Mouse (Mus musculus): ENCODE results near the gene Trappc12. TPM values are rescaled to one million over a fixed set of nuclear protein-coding genes. Genes with fewer than 3 reads are reported as not detected.
A peak's percentile ranks its signal among the peaks of the same experiment; 100 is the strongest.
"Not testable (repeated sequence)": the region's sequence is repeated elsewhere in the genome, so short reads cannot be mapped to it uniquely, and the experiment has no call there.

Trappc12 gene
- total RNA-seq, 2 experiments from 2014 or later, result 30.0 to 32.5 TPM

DNA sequence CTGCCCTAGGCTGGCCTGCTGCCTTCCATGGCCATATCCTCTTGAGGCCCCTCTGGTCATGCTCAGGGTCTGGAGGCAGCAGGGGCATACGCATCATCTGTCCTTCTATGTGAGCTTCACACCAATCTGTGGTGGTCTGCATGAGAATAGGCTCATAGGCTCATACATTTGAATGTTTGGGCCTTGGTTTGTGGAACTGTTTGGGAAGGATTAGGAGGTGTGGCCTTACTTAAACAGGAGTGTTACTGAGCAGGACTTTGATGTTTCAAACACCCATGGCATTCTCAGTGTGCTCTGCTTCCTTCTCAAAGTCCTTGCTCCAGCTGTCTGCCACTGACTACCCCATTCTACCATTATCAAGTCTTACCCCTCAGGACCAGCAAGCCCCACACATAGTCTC lies 16.0 kb downstream of the Trappc12 start:
- DNase-seq (ENCODE audit: low spot score in 2 of 2), result no peak

DNA sequence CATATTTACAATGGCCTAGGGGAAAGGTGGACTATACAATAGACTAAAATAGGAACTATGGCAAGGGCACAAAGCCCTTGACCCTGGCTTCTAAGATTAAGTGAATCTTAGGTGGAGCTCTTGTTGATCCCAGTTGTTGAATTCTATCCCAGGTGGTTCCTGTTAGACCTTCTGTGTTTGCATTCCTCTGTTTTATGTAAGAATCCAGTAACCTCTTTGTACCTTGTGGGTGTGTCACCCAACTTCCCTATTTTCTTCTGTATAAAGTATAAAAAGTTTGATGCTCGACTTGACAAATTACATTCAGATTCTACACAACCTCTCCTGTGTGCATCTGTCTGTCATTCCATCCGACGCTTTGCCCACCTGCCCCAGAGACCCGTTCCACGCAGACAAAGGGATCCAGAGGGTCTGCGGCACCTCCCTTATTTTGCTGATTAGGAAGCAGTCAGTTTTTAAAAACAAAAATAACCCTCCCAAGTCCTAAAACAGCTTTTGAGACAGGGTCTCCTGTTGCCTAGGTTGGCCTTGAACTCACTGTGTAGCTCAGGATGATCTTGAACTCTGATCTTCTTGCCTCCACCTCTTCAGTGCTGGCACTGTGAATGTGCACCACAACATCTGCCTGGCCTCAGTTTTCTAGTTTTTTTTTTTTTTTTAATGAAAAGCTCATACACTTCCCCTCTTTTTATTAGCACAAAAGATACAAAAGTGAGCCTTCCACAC lies 16.6 kb downstream of the Trappc12 start:
- not testable (repeated sequence) for DNase-seq (ENCODE audit: low spot score in 2 of 2)

DNA sequence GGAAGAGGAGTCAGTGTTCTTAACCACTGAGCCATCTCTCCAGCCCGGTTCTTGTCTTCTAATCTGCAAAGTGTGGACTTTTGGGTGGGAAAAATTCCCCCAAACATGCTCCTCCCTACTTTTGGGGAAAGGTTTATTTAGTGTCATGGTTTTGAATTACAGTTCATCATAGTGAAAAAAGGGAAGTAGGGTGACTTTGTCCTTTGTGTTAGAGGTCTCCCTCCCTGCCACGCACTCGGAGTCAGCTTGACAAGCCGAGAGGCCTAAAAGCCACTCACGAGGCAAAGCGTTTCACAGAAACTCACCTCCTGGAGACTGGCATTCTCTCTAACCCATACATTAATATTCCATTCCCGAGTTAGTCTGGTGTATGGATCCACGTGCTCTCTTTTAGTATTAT lies 17.6 kb downstream of the Trappc12 start:
- no peak for DNase-seq (ENCODE audit: low spot score in 2 of 2)

DNA sequence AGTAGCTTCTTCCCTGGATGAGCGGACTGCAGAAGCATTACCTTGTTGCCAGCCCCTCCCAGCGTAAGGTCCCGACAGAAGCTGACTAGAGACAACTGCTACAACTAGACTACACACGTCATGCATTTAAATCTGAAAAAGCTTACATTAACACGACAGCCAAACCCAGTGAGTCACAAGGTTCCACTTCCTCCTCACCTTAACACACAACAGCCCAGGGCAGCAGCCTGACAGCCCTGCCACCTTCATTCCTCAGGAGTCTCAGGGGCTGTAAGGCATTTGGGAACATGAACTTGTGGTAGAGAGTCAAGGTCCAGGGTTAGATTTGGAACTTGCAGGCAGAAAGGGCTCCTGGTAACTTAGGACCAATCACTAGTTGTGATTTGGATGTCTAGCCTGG lies 23.2 kb downstream of the Trappc12 start:
- DNase-seq (ENCODE audit: low spot score in 2 of 2), result no peak

DNA sequence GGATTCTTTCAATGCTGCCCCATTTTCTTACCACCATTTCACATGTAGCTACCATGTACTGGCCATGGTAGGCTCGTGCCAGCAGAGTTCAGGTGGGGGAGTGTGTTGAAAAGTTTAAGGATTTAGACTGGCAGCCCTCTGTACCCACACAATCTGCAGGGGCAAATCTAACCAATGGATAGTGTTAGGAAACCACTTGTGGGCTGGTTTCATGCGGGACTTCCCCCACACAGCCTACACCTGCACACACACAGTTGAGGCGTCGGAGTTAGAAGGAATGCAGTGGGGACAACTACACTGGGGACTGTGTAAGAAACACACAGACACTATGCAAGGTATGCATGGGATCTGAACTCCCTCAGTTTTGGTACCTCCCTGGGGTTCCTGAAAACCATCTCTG lies 24.1 kb downstream of the Trappc12 start:
- DNase-seq (ENCODE audit: low spot score in 2 of 2), result no peak

DNA sequence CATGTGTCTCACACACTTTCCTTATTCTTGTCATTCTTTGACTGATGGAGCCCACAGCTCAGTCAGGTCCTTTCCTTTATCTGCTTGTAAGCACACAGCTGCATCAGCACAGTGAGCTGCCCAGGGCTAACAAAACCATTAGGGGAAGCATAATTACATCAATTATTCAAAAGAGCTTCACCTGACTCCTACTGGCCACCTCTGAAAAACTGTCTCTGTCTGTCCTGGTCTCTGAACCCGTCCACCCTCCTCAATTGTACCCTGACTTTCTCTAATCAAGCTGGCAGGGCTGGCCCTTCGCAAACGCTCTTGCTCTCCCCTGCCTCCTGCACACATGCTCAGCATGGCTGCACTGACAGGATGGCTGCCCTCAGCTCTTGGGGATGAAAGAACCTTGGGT lies 25.9 kb downstream of the Trappc12 start:
- DNase-seq (ENCODE audit: low spot score in 2 of 2), result no peak

DNA sequence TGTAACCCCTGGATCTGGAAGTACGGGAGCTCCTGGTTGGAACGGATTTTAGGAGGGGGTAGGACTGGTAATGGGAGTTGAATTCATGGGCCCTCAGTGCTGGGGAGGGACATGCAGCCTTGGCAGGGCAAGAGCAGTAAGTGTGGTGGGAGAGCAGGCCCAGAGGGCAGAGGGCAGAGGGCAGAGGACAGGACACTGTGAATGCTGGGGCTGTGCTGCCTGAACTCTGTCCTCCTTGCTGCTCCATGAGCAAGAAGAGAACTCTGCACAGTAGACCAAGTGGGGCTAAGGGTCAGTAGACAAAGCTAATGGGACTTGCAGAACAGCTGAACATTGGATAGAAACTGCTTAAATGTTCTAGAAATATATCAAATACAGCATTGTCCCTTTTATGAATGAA lies 32.2 kb downstream of the Trappc12 start:
- no peak for DNase-seq (ENCODE audit: low spot score in 2 of 2)

DNA sequence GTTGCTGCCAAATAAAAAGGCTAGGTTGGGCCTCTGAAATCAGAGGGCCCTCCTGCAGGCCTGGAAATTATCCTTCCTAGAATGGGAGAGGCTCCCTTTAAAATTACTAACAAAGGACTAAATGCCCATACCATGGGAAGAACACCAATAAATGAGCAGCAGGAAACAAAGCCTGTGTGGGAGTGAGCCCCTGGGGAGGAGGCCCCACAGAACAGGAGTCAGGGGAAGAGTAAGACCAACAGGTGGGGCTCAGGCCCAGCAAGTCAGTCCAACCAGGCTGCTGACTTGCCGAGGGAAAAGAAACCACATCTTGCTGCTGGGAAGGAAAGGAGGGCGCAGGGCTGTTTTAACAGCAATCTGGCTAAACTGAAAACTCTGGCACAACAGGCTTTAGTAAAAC lies 33.2 kb downstream of the Trappc12 start:
- no peak for DNase-seq (ENCODE audit: low spot score in 2 of 2)

DNA sequence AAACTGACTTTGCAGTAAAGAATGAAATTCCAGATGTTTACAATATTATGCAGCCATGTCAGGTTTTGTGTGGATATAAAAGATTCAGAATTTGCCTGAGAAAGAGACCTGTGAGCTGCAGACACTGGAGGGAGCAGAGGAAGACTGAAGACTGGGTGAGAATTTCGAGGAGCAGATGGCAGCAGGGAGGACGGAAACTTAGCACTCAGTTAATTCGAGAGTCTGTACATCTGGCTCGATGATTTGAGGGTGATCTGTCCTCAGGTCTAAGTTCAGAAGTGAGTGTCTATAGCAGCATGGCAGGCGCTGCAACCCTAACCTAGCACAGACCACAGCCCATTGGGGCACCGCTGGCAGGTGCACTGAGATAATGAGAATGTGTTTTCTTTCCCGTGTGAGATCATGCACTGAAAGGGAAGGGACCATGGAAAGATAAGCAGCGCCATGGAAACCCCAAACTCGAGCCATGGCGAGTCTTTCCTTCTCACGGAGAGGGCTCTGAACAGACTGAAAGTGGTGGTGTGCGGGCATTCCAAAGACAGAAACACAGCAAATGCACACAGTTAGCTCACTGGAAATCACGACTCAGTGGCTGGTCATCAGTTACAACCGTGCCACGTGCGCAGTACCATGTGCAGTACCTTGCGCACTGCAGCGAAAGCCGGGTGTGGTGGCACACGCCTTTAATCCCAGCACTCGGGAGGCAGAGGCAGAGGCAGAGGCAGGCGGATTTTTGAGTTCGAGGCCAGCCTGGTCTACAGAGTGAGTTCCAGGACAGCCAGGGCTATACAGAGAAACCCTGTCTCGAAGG lies 35.2 kb downstream of the Trappc12 start:
- DNase-seq (ENCODE audit: low spot score in 2 of 2), result no peak

DNA sequence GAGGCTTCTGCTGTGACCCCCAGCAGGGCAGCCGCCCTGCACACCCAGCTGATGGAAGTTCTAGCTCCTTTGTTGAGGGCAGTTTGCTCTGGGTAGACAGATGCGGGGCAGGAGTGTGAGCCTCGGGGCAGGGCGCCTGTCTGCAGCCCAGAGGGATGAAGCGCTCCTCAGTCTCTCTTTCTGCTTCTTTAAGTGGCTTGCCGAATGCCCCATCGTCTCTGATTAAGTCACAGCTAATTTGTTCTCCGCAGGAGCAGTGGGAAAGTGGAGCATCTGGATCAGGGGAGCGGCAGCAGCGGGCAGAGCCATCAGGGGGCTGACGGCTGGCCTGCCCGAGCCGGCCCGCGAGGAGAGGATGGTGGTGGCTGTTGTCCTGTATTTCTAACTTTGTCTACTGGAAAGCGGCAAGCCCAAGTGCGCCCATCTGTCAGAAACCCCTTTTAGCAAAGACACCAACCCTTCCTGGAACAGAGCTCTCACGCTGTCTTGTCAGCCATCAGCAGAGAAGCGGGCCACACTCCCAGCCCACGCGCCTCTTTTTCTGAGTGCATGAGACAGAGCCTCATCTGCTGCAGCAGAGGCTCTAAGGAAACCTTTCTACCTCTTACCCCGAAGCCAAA lies 39.6 kb downstream of the Trappc12 start:
- no peak for DNase-seq (ENCODE audit: low spot score in 2 of 2)

DNA sequence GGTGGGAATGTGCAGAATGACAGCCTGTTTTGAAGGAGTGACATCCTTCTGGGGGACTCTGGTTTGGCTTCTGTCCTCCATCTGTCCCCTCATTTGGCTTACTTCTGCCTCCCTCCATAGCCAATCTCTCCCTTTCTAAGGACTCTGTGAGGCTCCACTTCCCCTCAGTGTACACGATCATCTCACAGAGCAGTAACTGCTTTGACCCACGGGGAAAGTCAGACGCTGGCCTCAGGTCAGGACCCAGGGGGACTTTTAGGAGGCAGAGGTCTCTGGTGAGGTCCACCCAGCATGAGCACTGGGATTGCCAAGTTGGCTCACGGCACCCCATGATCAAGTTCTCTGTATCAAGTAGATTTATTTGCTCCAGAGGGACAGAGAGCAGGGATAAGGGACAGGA lies 42.1 kb downstream of the Trappc12 start:
- no peak for DNase-seq (ENCODE audit: low spot score in 2 of 2)

DNA sequence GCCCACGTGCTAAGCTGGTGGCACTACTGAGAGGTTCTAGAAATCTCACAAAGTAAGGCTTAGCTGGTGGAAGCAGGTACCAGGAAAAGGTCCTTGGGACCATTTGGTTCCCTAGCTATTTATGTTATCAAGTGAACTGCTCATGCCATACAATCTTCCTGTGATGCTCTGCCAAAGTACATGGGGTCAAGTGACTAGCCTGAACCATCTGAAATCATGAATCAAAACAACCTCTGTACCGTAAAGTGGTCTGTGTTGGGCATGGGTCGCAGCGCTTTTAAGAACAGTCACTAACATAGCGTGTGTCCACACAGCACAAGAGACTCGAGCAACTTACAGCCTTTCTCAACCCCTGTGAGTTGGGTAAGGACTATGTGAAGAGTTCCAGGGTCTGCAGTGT lies 45.1 kb downstream of the Trappc12 start:
- DNase-seq (ENCODE audit: low spot score in 2 of 2), result no peak

DNA sequence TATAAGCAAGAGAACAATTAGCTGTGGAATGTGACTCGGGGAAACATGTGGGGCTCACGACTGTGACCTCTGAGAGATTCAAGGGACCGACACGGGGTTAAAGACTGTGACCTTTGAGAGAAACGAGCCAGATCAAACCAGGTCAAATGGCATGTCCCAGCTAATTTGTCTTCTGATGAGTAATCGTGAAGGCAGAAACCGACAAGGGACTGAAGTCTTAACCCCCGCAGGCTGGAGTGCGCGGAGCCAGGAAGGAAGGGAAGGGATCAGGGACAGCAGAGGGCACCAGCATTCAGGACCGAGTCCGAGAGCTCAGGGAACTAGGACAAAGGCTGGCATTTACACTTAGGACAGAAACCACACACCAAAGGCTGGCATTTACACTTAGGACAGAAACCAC lies 45.9 kb downstream of the Trappc12 start:
- peak; percentile 16 to 26 for DNase-seq (ENCODE audit: low spot score in 2 of 2)

DNA sequence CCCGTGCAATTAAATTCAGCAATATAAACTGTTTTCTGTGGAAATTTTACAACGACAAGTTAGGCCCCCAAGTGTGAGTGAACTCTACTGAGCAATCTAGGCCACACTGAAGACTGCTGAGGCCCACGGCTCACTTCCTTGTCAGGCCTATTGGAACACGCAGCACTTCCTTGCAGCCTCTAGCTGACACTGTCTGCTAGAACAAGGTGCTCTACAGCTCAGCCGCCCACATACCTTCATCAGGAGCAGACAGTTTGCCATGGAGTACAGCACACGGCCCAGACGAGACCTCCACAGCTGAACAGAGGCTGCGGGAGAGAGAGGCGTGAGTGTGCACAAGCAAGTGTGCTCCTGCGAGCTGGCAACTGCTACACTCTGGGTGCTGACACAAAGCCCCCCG lies 49.0 kb downstream of the Trappc12 start:
- DNase-seq (ENCODE audit: low spot score in 2 of 2), result no peak

DNA sequence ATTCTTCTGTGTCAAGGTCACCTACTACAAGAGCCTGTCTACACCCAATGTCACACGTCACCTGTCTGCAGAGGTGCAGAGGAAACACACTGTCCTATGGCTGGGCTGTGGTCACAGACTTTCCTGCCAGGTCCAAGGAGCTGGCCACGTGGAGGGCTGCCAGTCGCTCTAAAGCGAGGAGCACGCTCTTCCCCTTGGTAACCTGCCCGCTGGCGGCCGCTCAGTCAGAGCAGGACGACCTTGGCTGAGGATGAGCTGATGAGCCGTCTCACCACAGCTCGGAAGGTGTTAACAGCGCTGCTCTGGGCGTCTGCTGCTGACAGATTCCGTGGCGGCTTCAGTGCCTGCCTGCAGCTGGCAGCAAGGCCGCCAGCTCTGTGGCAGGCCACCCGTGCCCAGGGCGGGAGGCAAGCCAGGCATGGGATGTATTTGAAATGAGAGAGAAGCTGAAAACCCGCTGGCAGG lies 49.7 kb downstream of the Trappc12 start:
- peak; percentile 47 to 51 for DNase-seq (ENCODE audit: low spot score in 2 of 2)

DNA sequence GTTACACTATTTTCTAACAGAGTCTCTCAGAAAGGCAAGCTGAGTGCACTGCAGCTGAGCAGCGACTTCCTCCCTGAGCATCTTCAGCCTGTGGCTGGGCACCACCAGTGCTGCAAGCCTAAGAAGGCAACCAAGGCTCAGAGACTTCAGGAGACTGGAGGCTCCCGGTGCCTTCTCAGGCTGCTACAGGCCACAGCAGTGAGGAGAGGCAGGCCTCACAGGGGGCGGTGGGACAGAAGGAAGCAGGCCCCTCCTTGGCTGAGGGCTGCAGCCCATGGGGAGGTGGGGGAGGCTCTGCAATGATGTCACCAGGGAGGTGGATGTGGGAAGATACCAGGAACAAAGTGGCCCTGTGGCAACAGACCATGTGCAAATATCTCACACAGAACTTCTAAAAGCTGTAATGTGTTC lies 50.2 kb downstream of the Trappc12 start:
- DNase-seq (ENCODE audit: low spot score in 2 of 2), result peak in 1 of 2 experiments; percentile 18

DNA sequence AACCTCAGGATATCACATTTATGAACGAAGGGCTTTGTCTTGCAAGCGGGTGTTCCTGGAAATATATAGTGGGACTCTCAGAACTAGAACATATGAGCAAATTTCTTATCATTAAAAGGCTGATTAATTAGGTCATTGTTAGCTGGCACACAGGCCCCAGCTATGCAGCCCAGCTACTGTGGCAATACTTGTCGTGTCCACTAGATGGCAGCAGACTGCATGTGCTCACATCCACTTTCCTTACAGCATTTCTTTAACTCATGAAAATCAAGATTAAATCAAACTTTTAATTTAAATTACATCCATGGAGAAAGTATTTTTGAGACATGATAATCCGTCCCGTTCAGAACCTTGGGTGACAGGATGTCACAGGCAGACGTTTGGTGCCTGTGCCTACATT lies 50.6 kb downstream of the Trappc12 start:
- DNase-seq (ENCODE audit: low spot score in 2 of 2), result peak; percentile 66 to 74

DNA sequence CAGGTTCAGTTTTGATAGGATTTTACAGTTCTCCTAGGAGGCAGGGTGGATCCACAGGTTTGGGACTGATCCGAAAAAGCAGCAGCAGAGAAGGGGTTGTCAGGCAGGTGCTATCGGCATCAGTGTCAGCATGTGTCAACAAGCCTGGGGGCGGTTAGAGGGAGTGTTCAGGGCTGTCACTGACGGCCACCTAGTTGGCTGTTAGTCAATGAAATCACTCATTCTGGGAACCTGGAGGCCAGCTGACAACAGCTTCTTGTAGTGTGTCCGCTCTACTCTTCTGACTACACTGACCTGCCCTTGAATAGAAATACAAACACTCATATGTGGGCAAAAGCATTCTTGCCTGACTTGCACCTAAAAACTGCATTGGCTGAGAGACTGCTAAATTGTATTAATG lies 51.2 kb downstream of the Trappc12 start:
- DNase-seq (ENCODE audit: low spot score in 2 of 2), result no peak

DNA sequence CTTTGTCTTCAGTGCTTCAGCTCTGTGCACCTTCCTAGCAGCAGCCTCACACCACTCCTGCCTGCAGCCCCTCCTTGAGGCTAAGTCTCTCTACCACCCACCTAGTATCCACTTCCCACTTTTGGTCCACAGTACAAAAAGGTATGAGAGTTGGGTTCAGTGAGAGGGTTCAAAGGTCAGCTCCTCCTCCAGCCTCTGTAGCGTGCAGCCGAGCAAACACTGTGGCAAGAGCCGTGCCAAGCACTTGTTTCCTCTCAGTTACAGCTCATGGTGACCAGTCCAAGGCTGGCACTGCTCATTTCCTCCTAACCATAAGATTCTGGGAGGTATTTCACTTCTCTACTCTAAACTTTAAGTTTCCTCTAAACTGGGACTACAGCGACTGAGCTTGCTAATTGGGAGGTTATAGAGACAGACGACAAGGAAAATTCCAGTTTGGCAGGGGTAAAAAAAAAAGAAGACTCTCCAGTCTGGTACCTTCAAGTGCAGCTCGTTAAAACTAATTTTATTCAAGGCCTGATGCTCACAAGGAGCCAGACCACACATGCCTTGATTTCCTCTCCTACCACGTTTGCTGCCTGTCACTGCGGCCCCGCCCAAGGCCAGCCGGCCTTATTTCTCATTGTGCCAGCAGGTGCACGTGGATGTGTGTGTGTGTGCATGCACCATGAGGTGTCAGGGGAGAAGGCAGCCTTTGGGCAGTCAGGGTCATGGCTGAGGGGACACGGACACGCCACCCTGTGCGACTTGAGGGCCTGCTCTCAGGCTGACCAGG lies 52.3 kb downstream of the Trappc12 start:
- no peak for DNase-seq (ENCODE audit: low spot score in 2 of 2)

DNA sequence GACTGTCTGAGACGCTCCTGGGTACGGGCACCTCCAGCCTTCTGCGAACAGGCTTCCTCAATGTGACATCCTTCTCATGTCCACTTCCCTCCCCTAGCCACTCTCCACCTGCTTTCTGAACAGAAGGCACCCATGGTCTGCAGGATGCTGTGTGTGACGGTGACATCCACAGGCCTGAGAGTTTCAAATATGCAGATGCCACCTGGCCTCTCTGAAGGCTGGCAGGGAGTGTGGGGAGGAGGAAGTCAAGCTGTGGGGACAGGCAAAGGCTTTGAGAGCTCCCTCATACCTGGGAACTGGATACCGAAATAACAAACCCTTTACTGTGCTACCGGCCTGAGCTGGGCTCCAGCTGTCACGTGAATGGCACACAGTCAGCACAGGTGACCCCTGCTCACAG lies 55.5 kb downstream of the Trappc12 start:
- DNase-seq (ENCODE audit: low spot score in 2 of 2), result no peak

DNA sequence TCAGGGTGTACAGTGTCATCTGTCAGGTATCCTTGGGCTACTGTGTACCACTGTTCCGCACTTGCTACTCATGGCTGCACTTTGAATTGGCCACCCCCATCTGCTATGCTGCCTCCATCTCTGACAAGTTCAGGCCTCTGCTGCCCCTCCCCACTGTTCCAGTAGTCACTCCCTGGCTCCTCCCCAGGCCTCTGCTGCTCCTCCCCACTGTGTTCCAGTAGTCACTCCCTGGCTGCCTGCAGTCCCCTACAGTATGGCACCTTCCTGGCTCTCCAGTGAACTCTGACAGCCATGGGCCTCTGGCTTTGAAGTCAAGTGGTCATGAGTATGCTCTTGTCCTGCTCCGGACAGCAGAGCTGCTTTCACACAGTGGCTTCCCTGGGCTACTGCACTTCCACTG lies 56.0 kb downstream of the Trappc12 start:
- DNase-seq (ENCODE audit: low spot score in 2 of 2), result no peak
